Mouse (Mus musculus): ENCODE data around the gene Mlec. TPM values are rescaled to one million over a fixed set of nuclear protein-coding genes. Genes with fewer than 3 reads are reported as not detected.

Mlec gene
- polyA plus RNA-seq, 1 experiment: 112 TPM

GRCm38 (mm10) chr5:115194626-115195221 is 36.7 kb upstream of the Mlec start:
- H3K79me2 ChIP-seq (ENCODE audit: control insufficient read depth, insufficient read depth): no peaks in the 10 kb centered on the region
- no peak overlapping the region for H3K4me3 ChIP-seq
- H3ac ChIP-seq (ENCODE audit: control insufficient read depth, insufficient read length): no peak overlapping the region
- H3K36me3 ChIP-seq (ENCODE audit: control insufficient read depth, insufficient read depth): no peaks in the 10 kb centered on the region
- TF ChIP-seq REST (IDR thresholded peaks at IDR 0.05; ENCODE audit: insufficient read depth, insufficient read length): no peak
- TF ChIP-seq POLR2A (IDR thresholded peaks at IDR 0.05; ENCODE audit: insufficient read length, low read depth): no peak
- peaks cover 61% of the 10 kb centered on the region for H3K27me3 ChIP-seq (ENCODE audit: control insufficient read depth, insufficient read depth, insufficient read length)
- H3K4me2 ChIP-seq (ENCODE audit: low read depth): no peak overlapping the region

- no peak within 1 kb of the TSS for H3K4me3 ChIP-seq
- H3K36me3 ChIP-seq (ENCODE audit: control insufficient read depth, insufficient read depth): no peaks in the 10 kb centered on the region
Observed at GRCm38 (mm10) chr5:115193669-115194625, 36.0 kb upstream of the Mlec start, which contains the start of gene Cabp1. TSS of gene Cabp1 (minus strand) at chr5:115194381.

GRCm38 (mm10) chr5:115193226-115193625 is 35.2 kb upstream of the Mlec start:
- H3K4me3 ChIP-seq: no peak overlapping the region
- TF ChIP-seq REST (IDR thresholded peaks at IDR 0.05; ENCODE audit: insufficient read depth, insufficient read length) (peak; percentile 82), POLR2A (IDR thresholded peaks at IDR 0.05; ENCODE audit: insufficient read length, low read depth) (no peak)

More at GRCm38 (mm10) chr5:115193669-115194625, 36.0 kb upstream of the Mlec start, which contains the start of gene Cabp1:
- H3K79me2 ChIP-seq (ENCODE audit: control insufficient read depth, insufficient read depth): no peaks in the 10 kb centered on the region
- TF ChIP-seq USF1 (IDR thresholded peaks at IDR 0.05; ENCODE audit: low read depth) (no peak), E2F4 (IDR thresholded peaks at IDR 0.05; ENCODE audit: insufficient read depth) (no peak), POLR2A (IDR thresholded peaks at IDR 0.05; ENCODE audit: insufficient read length, low read depth) (no peak), SRF (IDR thresholded peaks at IDR 0.05; ENCODE audit: control insufficient read depth, insufficient read length, low read depth) (no peak), MYOG (IDR thresholded peaks at IDR 0.05; ENCODE audit: control insufficient read depth in 1 of 3, insufficient read depth in 1 of 3, insufficient read length in 2 of 3, low read depth in 2 of 3) (no peak), TCF3 (IDR thresholded peaks at IDR 0.05; ENCODE audit: insufficient read length, low read depth) (no peak), POLR2AphosphoS2 (IDR thresholded peaks at IDR 0.05; ENCODE audit: insufficient read length, low read depth) (no peak), REST (IDR thresholded peaks at IDR 0.05; ENCODE audit: insufficient read depth, insufficient read length) (no peak), MAX (IDR thresholded peaks at IDR 0.05; ENCODE audit: low read depth) (no peak), CEBPB (IDR thresholded peaks at IDR 0.05; ENCODE audit: insufficient read depth, poor library complexity, severe bottlenecking) (no peak), TCF12 (IDR thresholded peaks at IDR 0.05; ENCODE audit: insufficient read depth, poor library complexity, severe bottlenecking) (no peak), MYOD1 (IDR thresholded peaks at IDR 0.05; ENCODE audit: control insufficient read depth in 1 of 3, insufficient read length in 2 of 3, low read depth in 2 of 3) (no peak)
- H3ac ChIP-seq (ENCODE audit: control insufficient read depth, insufficient read length): no peak within 1 kb of the TSS
- peak within 1 kb of the TSS; percentile 24 for H3K4me2 ChIP-seq (ENCODE audit: low read depth)
- H3K27me3 ChIP-seq (ENCODE audit: control insufficient read depth, insufficient read depth, insufficient read length): peaks cover 61% of the 10 kb centered on the region

GRCm38 (mm10) chr5:115192828-115193195 is 34.8 kb upstream of the Mlec start:
- H3K27me3 ChIP-seq (ENCODE audit: control insufficient read depth, insufficient read depth, insufficient read length): peaks cover 61% of the 10 kb centered on the region
- no peaks in the 10 kb centered on the region for H3K36me3 ChIP-seq (ENCODE audit: control insufficient read depth, insufficient read depth)
- no peaks in the 10 kb centered on the region for H3K79me2 ChIP-seq (ENCODE audit: control insufficient read depth, insufficient read depth)
- no peak overlapping the region for H3K4me3 ChIP-seq
- TF ChIP-seq MYOD1 (IDR thresholded peaks at IDR 0.05; ENCODE audit: control insufficient read depth in 1 of 3, insufficient read length in 2 of 3, low read depth in 2 of 3) (no peak), MYOG (IDR thresholded peaks at IDR 0.05; ENCODE audit: control insufficient read depth in 1 of 3, insufficient read depth in 1 of 3, insufficient read length in 2 of 3, low read depth in 2 of 3) (no peak), USF1 (IDR thresholded peaks at IDR 0.05; ENCODE audit: low read depth) (no peak), POLR2AphosphoS2 (IDR thresholded peaks at IDR 0.05; ENCODE audit: insufficient read length, low read depth) (no peak), SRF (IDR thresholded peaks at IDR 0.05; ENCODE audit: control insufficient read depth, insufficient read length, low read depth) (no peak), MAX (IDR thresholded peaks at IDR 0.05; ENCODE audit: low read depth) (no peak), POLR2A (IDR thresholded peaks at IDR 0.05; ENCODE audit: insufficient read length, low read depth) (no peak), TCF3 (IDR thresholded peaks at IDR 0.05; ENCODE audit: insufficient read length, low read depth) (no peak), REST (IDR thresholded peaks at IDR 0.05; ENCODE audit: insufficient read depth, insufficient read length) (no peak), E2F4 (IDR thresholded peaks at IDR 0.05; ENCODE audit: insufficient read depth) (no peak), TCF12 (IDR thresholded peaks at IDR 0.05; ENCODE audit: insufficient read depth, poor library complexity, severe bottlenecking) (no peak), CEBPB (IDR thresholded peaks at IDR 0.05; ENCODE audit: insufficient read depth, poor library complexity, severe bottlenecking) (no peak)
- H3ac ChIP-seq (ENCODE audit: control insufficient read depth, insufficient read length): no peak overlapping the region
- peak overlapping the region; percentile 18 for H3K4me2 ChIP-seq (ENCODE audit: low read depth)

More at GRCm38 (mm10) chr5:115193226-115193625, 35.2 kb upstream of the Mlec start:
- Histone ChIP-seq H3K79me2 (ENCODE audit: control insufficient read depth, insufficient read depth) (no peaks in the 10 kb centered on the region), H3K36me3 (ENCODE audit: control insufficient read depth, insufficient read depth) (no peaks in the 10 kb centered on the region), H3K27me3 (ENCODE audit: control insufficient read depth, insufficient read depth, insufficient read length) (peaks cover 61% of the 10 kb centered on the region), H3K4me2 (ENCODE audit: low read depth) (peak overlapping the region; percentile 24), H3ac (ENCODE audit: control insufficient read depth, insufficient read length) (no peak overlapping the region)

Measured in myocyte (in vitro differentiated cells).